Mouse (Mus musculus) macrophage (primary cell): ENCODE measurements around the gene Nkapl. TPM values are rescaled to one million over a fixed set of nuclear protein-coding genes. Genes with fewer than 3 reads are reported as not detected.
"Not testable (repeated sequence)": the region's sequence is repeated elsewhere in the genome, so short reads cannot be mapped to it uniquely, and the experiment has no call there.

ENCODE experiments used
- H3K27ac ChIP-seq: fragments of 350-480 bp; formaldehyde crosslinking; 2 replicates; pipeline ENCODE4 v1.9.0; 2021
- H3K36me3 ChIP-seq: fragments of 350-480 bp; formaldehyde crosslinking; 2 replicates; pipeline ENCODE4 v1.9.0; 2021; ENCODE audit errors: inconsistent target
- H3K4me3 ChIP-seq: fragments of 350-480 bp; formaldehyde crosslinking; 2 replicates; pipeline ENCODE4 v1.9.0; 2021; ENCODE audit errors: inconsistent target
- H3K79me2 ChIP-seq: fragments of 350-480 bp; formaldehyde crosslinking; 2 replicates; pipeline ENCODE4 v1.9.0; 2021; ENCODE audit errors: inconsistent target
- WGBS: methylation state at CpG from one replicate; pipeline ENCODE4 v1.1.7; 2026; ENCODE audit warnings: inconsistent platforms; ENCODE audit not compliant: missing documents; 5-methylcytosine and 5-hydroxymethylcytosine counted together
- polyA plus RNA-seq: library from polyadenylated mRNA; stranded (reverse); fragments of 250-400 nt; gene quantifications from 3 replicates; pipeline ENCODE4 v1.2.4, GENCODE M21; 2018; ENCODE audit warnings: inconsistent platforms
- total RNA-seq, 78 experiments: library from RNA; depleted of rRNA; stranded (reverse); fragments of 250-400 nt; gene quantifications; 1 replicate in 9 of 78; 2 replicates in 24 of 78; 3 replicates in 43 of 78; 4 replicates in 2 of 78; pipeline ENCODE4 v1.2.4; 2018; ENCODE audit warnings: inconsistent platforms in 56 of 78

Nkapl gene
- under 1 TPM in 3 of 26 experiments, not detected in 23; 0.59 to 0.92 (median 0.63) TPM for total RNA-seq (2018; cell fraction: chromatin; rRNA removed)
- under 1 TPM in 14 of 26 experiments, not detected in 12; 0.08 to 0.28 (median 0.17) TPM for total RNA-seq (2018; cell fraction: cytosol; rRNA removed)
- under 1 TPM in 4 of 26 experiments, not detected in 22; 0.42 to 0.60 (median 0.50) TPM for total RNA-seq (2018; cell fraction: nucleus; rRNA removed)
- 0.29 to 0.41 TPM in 2 of 3 replicates, not detected in the other for polyA plus RNA-seq

DNA sequence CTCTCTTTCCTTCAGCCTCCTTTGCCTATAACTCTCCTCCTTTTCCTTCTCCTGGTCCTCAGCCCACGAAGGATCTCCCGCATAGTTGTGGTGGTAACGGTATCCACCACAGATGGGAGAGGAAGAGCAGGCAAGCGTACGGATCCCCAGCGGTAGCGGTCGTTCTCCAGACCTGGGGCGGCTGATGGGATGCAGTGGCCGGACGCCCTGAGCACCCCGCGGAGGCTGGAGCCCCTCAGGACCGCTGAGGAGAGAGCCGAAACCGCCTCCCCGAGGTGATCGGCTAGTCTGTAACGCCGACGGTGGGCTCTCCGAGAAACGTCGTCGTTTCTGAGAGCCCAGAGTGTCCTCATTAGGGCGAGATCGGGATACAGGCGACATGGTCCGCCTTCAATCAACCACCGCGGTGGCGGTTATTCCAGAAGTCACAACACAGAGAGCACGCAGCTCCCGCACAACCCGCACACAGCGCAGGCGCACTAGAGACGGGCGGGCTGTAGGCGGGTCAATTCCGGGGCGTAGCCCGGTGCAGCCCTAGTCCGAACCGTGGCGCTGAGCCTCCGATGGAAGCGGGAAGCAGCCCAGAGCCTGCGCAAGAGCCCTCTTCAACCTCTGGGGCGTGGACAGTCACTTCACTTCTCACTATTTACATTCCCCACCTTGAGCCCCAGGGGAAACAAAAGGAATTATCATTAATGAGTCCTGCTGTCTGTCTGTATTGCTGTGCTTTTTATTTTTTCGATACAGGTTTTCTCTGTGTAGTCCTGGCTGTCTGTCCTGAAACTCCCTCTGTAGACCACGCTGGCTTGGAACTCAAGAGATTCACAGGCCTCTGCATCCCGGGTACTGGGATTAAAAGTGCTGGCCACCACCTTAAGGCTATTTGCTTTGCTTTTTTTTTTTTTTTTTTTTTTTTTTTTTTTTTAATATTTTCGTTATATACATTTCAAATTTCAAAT lies at the start of gene Nkapl:
TSS of gene Nkapl (minus strand) at position 449 of the 959 bp plus-strand sequence.
- Histone ChIP-seq H3K4me3 (peak within 1 kb of the TSS; percentile 50), H3K36me3 (no peaks in the 10 kb centered on the region), H3K27ac (no peak within 1 kb of the TSS), H3K79me2 (no peaks in the 10 kb centered on the region)
- WGBS: under 1% methylated on average over 52 of the region's 54 CpGs

DNA sequence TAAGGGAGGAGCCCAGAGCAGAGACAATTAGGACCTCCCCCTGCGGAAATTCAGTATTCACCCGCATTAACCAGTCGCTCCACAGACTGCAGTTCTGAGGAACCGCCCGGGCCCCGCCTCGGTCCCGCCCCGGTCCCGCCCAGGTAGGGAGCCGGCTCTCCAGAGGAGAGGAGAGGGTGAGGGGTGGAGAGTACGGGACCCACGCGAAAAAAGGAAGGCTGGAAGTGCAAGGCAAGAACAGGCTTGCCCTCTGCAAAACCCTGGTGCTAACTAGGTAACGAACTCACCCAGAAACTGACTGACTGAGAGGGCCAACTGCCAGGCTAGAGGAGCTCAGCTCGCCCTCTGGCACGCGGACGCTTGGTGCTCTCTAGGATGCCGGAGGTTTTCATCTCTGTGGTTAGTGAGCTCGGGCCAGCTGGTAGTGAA lies 37.9 kb upstream of the Nkapl start:
- WGBS: 3% methylated on average over 20 of the region's 21 CpGs
- Histone ChIP-seq H3K4me3 (peak overlapping the region; percentile 48), H3K79me2 (no peaks in the 10 kb centered on the region), H3K36me3 (no peaks in the 10 kb centered on the region), H3K27ac (peak overlapping the region; percentile 27; the same call in 1 of the 2 replicates)

DNA sequence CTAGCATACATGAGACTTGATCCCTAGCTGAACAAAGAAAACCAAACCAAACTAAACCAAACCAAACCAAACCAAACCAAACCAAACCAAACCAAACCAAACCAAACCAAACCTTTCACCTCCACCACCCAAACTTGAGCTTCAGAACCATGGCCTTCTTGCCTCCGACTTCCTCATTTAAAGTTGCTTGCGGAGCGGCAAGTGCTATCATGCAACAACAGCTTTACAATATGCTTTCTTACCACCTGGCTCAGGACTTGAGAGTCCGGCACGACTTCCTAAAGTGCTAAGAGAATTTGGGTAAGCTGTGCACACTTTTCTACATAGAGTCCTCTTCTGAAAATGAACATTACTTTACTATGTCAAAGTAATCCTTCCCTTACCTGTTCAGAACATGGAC lies 34.0 kb upstream of the Nkapl start:
- H3K79me2 ChIP-seq: no peaks in the 10 kb centered on the region
- no peak overlapping the region for H3K4me3 ChIP-seq
- H3K36me3 ChIP-seq: no peaks in the 10 kb centered on the region
- no peak overlapping the region for H3K27ac ChIP-seq
- WGBS: 82% methylated on average over 5 of the region's 5 CpGs

GRCm38 (mm10) chr13:21501182-21501581 lies 32.9 kb upstream of the Nkapl start, which contains the start of gene Gm11273:
TSS of gene Gm11273 (minus strand) at chr13:21501418.
- H3K36me3 ChIP-seq, H3K79me2 ChIP-seq, H3K4me3 ChIP-seq, H3K27ac ChIP-seq: not testable (repeated sequence)
- WGBS: 90% methylated on average over 7 of the region's 17 CpGs

- Histone ChIP-seq H3K36me3 (no peaks in the 10 kb centered on the region), H3K4me3 (no peak within 1 kb of the TSS), H3K79me2 (no peaks in the 10 kb centered on the region), H3K27ac (no peak within 1 kb of the TSS)
- 95% methylated on average over 20 of the region's 21 CpGs for WGBS
Observed at GRCm38 (mm10) chr13:21495080-21495479, 26.8 kb upstream of the Nkapl start, which contains the start of gene AK157302. TSS of gene AK157302 (plus strand) at chr13:21495223.

DNA sequence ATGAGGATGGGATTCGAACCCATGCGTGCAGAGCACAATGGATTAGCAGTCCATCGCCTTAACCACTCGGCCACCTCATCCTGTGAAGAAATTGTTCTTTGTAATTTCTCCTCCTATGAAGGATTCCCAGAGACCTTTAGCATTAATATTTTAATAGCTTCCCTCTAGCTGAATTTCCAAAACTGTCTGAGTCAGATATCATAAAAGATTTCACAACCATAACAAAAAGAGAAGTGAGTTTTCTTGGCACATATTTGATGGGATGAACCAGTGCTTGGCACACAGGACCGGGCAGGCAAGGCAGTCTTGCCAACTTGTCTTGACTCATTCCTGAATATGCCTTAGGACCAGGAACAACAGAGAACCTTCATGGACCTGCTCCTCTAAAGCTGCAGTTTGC lies 24.5 kb upstream of the Nkapl start:
- no peaks in the 10 kb centered on the region for H3K79me2 ChIP-seq
- 84% methylated on average over 5 of the region's 5 CpGs for WGBS
- H3K27ac ChIP-seq: no peak overlapping the region

DNA sequence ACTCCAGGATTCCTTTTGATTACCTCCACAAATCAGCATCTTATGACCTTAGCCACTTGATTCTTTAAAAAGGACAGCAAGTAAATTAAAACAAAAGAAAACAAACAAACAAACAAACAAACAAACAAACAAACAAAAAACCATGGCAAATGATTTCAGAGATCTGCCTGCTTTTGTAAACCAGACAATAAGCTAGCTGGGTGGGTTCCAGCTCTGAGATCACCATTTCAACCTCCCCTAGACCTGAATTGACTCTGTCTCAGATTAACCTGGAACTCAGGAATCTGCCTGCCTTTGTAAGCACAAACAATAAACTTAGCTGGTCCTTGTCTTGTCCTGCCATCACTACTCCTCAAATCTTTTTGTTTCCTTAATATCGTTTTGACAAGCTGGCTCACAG lies 18.6 kb upstream of the Nkapl start:
- WGBS: 100% methylated on average over 1 of the region's 1 CpGs
- Histone ChIP-seq H3K36me3 (no peaks in the 10 kb centered on the region), H3K4me3 (no peak overlapping the region)

More for the DNA sequence above, 24.5 kb upstream of the Nkapl start:
- no peak overlapping the region for H3K4me3 ChIP-seq
- no peaks in the 10 kb centered on the region for H3K36me3 ChIP-seq

DNA sequence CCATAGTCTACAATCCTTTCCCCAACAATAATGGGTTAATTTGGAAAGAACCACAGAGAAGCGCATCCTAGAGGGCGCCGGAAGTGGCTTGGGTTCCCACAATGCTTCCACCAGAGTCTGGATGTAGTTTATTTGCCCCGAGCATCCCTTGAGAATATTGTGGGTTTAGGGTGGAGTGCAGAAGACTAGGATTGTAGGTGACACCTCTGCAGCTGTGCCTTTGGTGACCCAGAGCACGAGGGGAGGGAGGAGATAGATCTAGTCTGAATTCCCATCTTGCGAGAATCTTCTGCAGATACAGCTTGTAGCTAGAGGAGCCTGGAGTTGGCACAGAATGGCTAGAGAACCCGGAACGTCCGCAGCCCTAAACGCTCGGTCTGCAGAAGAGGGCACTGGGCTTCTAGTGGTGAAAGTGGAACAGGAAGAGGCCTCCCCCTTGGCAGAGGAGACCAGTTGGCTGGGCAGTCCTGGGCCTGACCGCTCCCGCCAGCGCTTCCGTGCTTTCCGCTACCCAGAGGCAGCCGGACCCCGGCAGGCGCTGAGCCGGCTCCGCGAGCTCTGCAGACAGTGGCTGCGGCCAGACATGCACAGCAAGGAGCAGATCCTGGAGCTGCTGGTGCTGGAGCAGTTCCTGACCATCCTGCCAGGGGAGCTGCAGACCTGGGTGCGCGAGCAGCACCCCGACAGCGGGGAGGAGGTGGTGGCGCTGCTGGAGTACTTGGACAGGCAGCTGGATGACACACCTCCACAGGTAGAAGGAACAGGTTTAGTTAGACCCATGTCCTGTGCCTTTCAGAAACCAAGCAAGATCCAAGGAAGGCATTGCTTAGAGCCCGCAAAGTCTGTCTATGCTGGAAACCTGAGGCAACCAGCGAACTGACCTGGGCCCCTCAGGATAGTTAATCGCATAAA lies 10.7 kb upstream of the Nkapl start, which contains the start of the genes Zkscan4 and Gm10065:
TSS of gene Zkscan4 (plus strand) at position 149 of the 912 bp plus-strand sequence.
TSS of gene Gm10065 (minus strand) at position 683 of the 912 bp plus-strand sequence.
- 5% methylated on average over 18 of the region's 31 CpGs for WGBS
- peak within 1 kb of the TSS; percentile 34 for H3K4me3 ChIP-seq
- H3K36me3 ChIP-seq, H3K79me2 ChIP-seq, H3K27ac ChIP-seq: not testable (repeated sequence)

More for the DNA sequence above, 18.6 kb upstream of the Nkapl start:
- Histone ChIP-seq H3K79me2 (no peaks in the 10 kb centered on the region), H3K27ac (no peak overlapping the region)

GRCm38 (mm10) chr13:21472427-21472826 lies 4.1 kb upstream of the Nkapl start:
- Histone ChIP-seq H3K79me2 (no peaks in the 10 kb centered on the region), H3K27ac (no peak overlapping the region), H3K36me3 (no peaks in the 10 kb centered on the region), H3K4me3 (no peak overlapping the region)
- WGBS: 61% methylated on average over 4 of the region's 4 CpGs

DNA sequence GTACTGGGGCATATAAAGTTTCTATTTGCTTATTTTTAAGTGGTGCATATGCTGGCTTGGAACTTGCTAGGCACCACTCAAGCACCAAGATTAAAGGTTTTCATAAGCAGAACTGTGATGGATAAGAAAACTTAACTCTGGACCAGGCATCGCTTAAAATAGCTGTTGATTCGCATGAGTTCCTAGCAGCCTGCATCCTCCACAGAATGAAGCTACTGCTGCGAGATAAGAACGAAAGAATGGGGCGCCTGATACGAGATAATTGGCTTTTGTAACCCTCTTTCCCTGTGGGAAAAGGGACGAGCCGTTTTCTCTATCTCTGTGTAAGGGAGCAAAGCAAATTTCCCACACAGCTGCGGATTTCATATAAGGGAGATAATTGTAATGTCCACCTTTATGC lies 788 bp upstream of the Nkapl start:
- Histone ChIP-seq H3K4me3 (no peak overlapping the region), H3K36me3 (no peaks in the 10 kb centered on the region), H3K79me2 (no peaks in the 10 kb centered on the region), H3K27ac (no peak overlapping the region)
- whole genome bisulfite sequencing: 50% methylated on average over 9 of the region's 9 CpGs

DNA sequence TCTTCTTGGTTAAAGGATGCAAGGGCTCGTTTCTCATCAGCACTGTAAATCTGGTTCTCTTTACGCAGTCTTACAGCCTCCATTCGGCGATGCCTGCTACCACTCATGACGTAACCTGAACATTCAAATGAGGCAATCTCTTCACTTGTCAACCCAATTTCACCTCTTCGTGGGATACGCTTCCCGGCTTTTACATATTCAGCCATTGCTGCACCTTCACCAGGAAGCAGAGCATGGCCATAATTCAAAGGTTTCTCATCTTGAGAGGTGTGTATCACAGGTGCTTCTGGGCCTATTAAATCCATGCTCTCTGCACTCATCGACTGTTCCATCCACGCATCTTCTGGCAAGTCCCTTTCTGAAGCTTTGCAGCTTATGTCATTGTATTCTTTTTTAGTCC lies 973 bp downstream of the Nkapl start:
- H3K4me3 ChIP-seq: no peak overlapping the region
- no peaks in the 10 kb centered on the region for H3K36me3 ChIP-seq
- 89% methylated on average over 10 of the region's 10 CpGs for WGBS
- H3K27ac ChIP-seq: no peak overlapping the region
- H3K79me2 ChIP-seq: no peaks in the 10 kb centered on the region

- not testable (repeated sequence) for H3K27ac ChIP-seq, H3K4me3 ChIP-seq, H3K79me2 ChIP-seq, H3K36me3 ChIP-seq
- WGBS: 83% methylated on average over 8 of the region's 9 CpGs
Observed at GRCm38 (mm10) chr13:21462516-21462915, 5.8 kb downstream of the Nkapl start.

DNA sequence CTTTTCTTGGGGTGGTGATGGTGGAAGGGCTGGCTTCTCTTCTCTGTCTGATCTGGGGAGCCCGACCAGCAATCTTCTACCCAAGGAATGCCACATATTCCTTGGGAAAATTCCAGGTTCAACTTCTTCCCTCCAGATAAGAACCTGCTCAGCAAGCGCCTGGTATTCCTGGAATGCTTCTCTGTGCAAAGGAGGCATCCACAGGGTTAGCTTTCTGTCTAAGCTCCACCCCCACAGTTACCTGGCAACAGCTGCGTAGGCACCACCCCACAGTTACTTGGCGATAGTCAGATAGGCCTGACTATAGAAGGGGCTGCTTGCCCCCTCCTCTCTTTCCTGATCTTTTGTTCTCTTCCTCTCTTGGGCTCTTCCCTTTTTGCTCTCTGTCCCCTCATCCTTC lies 12.0 kb downstream of the Nkapl start:
- WGBS: 87% methylated on average over 4 of the region's 4 CpGs
- Histone ChIP-seq H3K27ac (no peak overlapping the region), H3K4me3 (no peak overlapping the region), H3K79me2 (peaks cover 22% of the 10 kb centered on the region), H3K36me3 (no peaks in the 10 kb centered on the region)

DNA sequence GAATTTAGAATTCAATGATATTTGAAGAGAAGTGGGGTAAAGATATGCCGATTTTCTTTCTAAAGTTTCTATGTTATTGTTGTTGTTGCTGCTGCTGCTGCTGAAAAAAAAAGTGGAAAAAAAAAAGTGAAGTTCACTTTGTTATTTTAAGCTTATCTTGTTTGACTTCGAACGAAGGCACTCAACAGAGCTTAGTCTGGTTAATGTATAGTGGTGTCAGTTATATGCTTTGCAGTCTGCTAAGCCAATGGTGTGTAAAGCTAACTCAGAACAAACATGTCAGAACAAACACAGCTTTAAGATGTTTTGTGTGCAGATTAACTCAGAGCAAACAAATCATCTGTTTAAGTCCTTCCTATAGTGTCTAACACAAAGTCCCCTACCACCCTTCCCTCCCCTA lies 14.2 kb downstream of the Nkapl start:
- no peaks in the 10 kb centered on the region for H3K36me3 ChIP-seq
- no peak overlapping the region for H3K4me3 ChIP-seq
- no peak overlapping the region for H3K27ac ChIP-seq
- peaks cover 44% of the 10 kb centered on the region for H3K79me2 ChIP-seq
- 97% methylated on average over 3 of the region's 3 CpGs for WGBS
